Mouse (Mus musculus): Measurements from ENCODE around the gene Bend5.

DNA sequence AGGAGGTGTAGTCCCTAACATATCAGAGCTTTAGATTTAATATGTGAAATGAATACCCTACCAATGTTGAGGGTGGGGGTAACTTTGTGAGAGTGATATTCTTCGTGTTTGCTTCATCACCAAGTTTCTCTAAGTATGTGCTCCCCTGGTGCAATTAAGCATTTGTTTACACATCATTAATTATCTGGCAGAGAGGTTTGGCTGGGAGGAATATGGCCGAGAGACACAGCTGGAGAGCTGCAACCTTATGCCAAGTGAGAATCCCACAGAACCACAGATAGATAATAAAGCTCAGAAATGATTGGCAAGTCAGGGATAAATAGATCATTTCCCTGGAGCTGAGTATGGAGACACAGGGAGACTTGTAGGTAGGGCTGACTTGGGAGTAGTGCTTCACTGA is 14.1 kb upstream of the Bend5 start:
- TF ChIP-seq POLR2A (IDR thresholded peaks at IDR 0.05; ENCODE audit: control insufficient read depth, extremely low read depth, insufficient read depth, low read length, poor library complexity) = no peak
- no peak for TF ChIP-seq CTCF (IDR thresholded peaks at IDR 0.05; ENCODE audit: borderline replicate concordance, control insufficient read depth, extremely low read depth, insufficient read depth, low read length, poor library complexity)
